Mouse (Mus musculus) left cerebral cortex, adult 2 months (tissue): ENCODE measurements around the gene Fto. TPM values are rescaled to one million over a fixed set of nuclear protein-coding genes. Genes with fewer than 3 reads are reported as not detected.

Experiments
- DNase-seq, 2 experiments: peaks; one replicate each; pipeline ENCODE4 v3.0.0; 2021 to 2022; ENCODE audit warnings: low spot score in 2 of 2, mixed read lengths in 1 of 2; ENCODE audit errors: extremely low spot score in 1 of 2
- H3K27ac ChIP-seq: fragments of 200-600 bp; 2 replicates; pipeline ENCODE4 v1.8.1; 2022
- H3K4me3 ChIP-seq: fragments of 200-600 bp; 2 replicates; pipeline ENCODE4 v1.8.1; 2022
- CTCF ChIP-seq: fragments of 200-600 bp; IDR thresholded peaks from 2 replicates; pipeline ENCODE4 v1.8.1; 2022; ENCODE audit warnings: antibody characterized with exemption, mild to moderate bottlenecking, moderate library complexity
- intact Hi-C: fragments of 180-260 bp; cut with DNase I; formaldehyde crosslinking; loops from one replicate; pipeline ENCODE4 v1.15.1; 2025
- total RNA-seq, 2 experiments: library from RNA; stranded (reverse); gene quantifications; 2 replicates each; pipeline ENCODE4 v1.2.3; 2021

The Fto gene
- total RNA-seq, 2 experiments from 2014 or later = 152 to 155 TPM

- no peak for TF ChIP-seq CTCF
- DNase-seq = no peak
- Histone ChIP-seq H3K4me3 (no peak overlapping the region), H3K27ac (no peak overlapping the region)
- intact Hi-C loops = no loop called here
These were observed 70.5 kb downstream of the Fto start for GRCm38 (mm10) chr8:91383811-91384210.

GRCm38 (mm10) chr8:91384389-91384788 lies 71.1 kb downstream of the Fto start:
- no peak overlapping the region for H3K4me3 ChIP-seq
- no peak for TF ChIP-seq CTCF
- DNase-seq = no peak
- intact Hi-C loops = no loop called here
- H3K27ac ChIP-seq = 0 out of 2 replicates have a peak overlapping the region, but pooled peaks have one; percentile 2

GRCm38 (mm10) chr8:91385808-91386207 lies 72.5 kb downstream of the Fto start:
- no peak for DNase-seq
- Histone ChIP-seq H3K27ac (no peak overlapping the region), H3K4me3 (no peak overlapping the region)
- no peak for TF ChIP-seq CTCF
- intact Hi-C loops = no loop called here

- TF ChIP-seq CTCF = no peak
- DNase-seq = no peak
- H3K4me3 ChIP-seq = no peak overlapping the region
- intact Hi-C loops = no loop called here
- H3K27ac ChIP-seq = no peak overlapping the region
These were observed 77.2 kb downstream of the Fto start for GRCm38 (mm10) chr8:91390369-91391020.

- Histone ChIP-seq H3K27ac (no peak overlapping the region), H3K4me3 (no peak overlapping the region)
- no peak for TF ChIP-seq CTCF
- DNase-seq = no peak
- intact Hi-C loops = no loop called here
These were observed 78.9 kb downstream of the Fto start for GRCm38 (mm10) chr8:91392261-91392660.

GRCm38 (mm10) chr8:91395340-91396055 lies 82.2 kb downstream of the Fto start:
- TF ChIP-seq CTCF = no peak

GRCm38 (mm10) chr8:91398053-91398452 lies 84.7 kb downstream of the Fto start:
- intact Hi-C loops = no loop called here
- Histone ChIP-seq H3K27ac (no peak overlapping the region), H3K4me3 (no peak overlapping the region)
- TF ChIP-seq CTCF = no peak
- no peak for DNase-seq

More at GRCm38 (mm10) chr8:91395340-91396055, 82.2 kb downstream of the Fto start:
- no peak for DNase-seq
- H3K4me3 ChIP-seq = no peak overlapping the region
- intact Hi-C loops = no loop called here
- no peak overlapping the region for H3K27ac ChIP-seq

GRCm38 (mm10) chr8:91402980-91403975 lies 90.0 kb downstream of the Fto start:
- TF ChIP-seq CTCF = no peak
- Histone ChIP-seq H3K27ac (no peak overlapping the region), H3K4me3 (no peak overlapping the region)
- intact Hi-C loops = no loop called here
- DNase-seq = no peak

GRCm38 (mm10) chr8:91404311-91404710 lies 91.0 kb downstream of the Fto start:
- Histone ChIP-seq H3K27ac (no peak overlapping the region), H3K4me3 (no peak overlapping the region)
- DNase-seq = no peak
- TF ChIP-seq CTCF = no peak
- intact Hi-C loops = no loop called here

GRCm38 (mm10) chr8:91405099-91405498 lies 91.8 kb downstream of the Fto start:
- no peak for TF ChIP-seq CTCF
- DNase-seq = no peak
- no peak overlapping the region for H3K27ac ChIP-seq
- intact Hi-C loops = no loop called here
- H3K4me3 ChIP-seq = no peak overlapping the region

- Histone ChIP-seq H3K4me3 (no peak overlapping the region), H3K27ac (no peak overlapping the region)
- intact Hi-C loops = no loop called here
- no peak for TF ChIP-seq CTCF
- no peak for DNase-seq
These were observed 93.4 kb downstream of the Fto start for GRCm38 (mm10) chr8:91406624-91407290.
